Mouse (Mus musculus): ENCODE data around the gene Atg4d.

- TF ChIP-seq POLR2A (IDR thresholded peaks at IDR 0.05; ENCODE audit: extremely low read depth, insufficient read depth, low read length) (no peak), CTCF (IDR thresholded peaks at IDR 0.05; ENCODE audit: extremely low read depth, insufficient read depth, low read length) (peak; percentile 15; the same call in 1 of the 2 replicates)
Measured at GRCm38 (mm10) chr9:21237368-21238003, 27.6 kb upstream of the Atg4d start.
